Mouse (Mus musculus) forelimb bud, embryonic 11.5 days (tissue): ENCODE measurements at regions not wholly inside any gene's neighbourhood (a gene's known extent, or its start where the extent isn't known, plus 50 kb on each side); places are given as distances from the start of the nearest gene placed in this dataset.

Source experiments
- DNase-seq: peaks from one replicate; pipeline ENCODE4 v3.0.0-alpha.2; 2012; ENCODE audit warnings: low read depth, low spot score

- DNase-seq: no peak
Measured at GRCm38 (mm10) chr11:56165759-56166158, 124.9 kb upstream of the Nmur2 start.

GRCm38 (mm10) chr11:56160286-56160685 is 119.5 kb upstream of the Nmur2 start:
- no peak for DNase-seq

- peak; percentile 52 for DNase-seq
Measured at GRCm38 (mm10) chr11:56159412-56160074, 118.7 kb upstream of the Nmur2 start.

- DNase-seq: peak; percentile 24
Measured at GRCm38 (mm10) chr11:56150825-56151342, 110.1 kb upstream of the Nmur2 start.

- no peak for DNase-seq
Measured at GRCm38 (mm10) chr11:56149752-56150151, 108.9 kb upstream of the Nmur2 start.

- no peak for DNase-seq
Measured at GRCm38 (mm10) chr11:56148956-56149355, 108.1 kb upstream of the Nmur2 start.

GRCm38 (mm10) chr11:56146708-56147107 is 105.9 kb upstream of the Nmur2 start:
- no peak for DNase-seq

- DNase-seq: peak; percentile 60
Measured at GRCm38 (mm10) chr11:56131339-56131823, 90.6 kb upstream of the Nmur2 start.

GRCm38 (mm10) chr11:56116553-56117232 is 75.9 kb upstream of the Nmur2 start:
- peak; percentile 20 for DNase-seq

- DNase-seq: peak; percentile 80
Measured at GRCm38 (mm10) chr11:56107929-56108328, 67.1 kb upstream of the Nmur2 start.

GRCm38 (mm10) chr11:56105632-56106031 is 64.8 kb upstream of the Nmur2 start:
- DNase-seq: peak; percentile 55

- DNase-seq: no peak
Measured at GRCm38 (mm10) chr11:56092891-56093290, 52.1 kb upstream of the Nmur2 start.
